Mouse (Mus musculus) neural tube, embryonic 14.5 days (tissue): ENCODE data around the gene Olfr721-ps1. TPM values are rescaled to one million over a fixed set of nuclear protein-coding genes. Genes with fewer than 3 reads are reported as not detected.
A peak's percentile ranks its signal among the peaks of the same experiment; 100 is the strongest.

Source experiments
- ATAC-seq: fragments of 200-750 bp; cut with Nextera tagmentation; 2 replicates; pipeline ENCODE4 v1.8.0; 2017; ENCODE audit warnings: low read depth, mild to moderate bottlenecking, moderate TSS enrichment, moderate library complexity
- H3K27ac ChIP-seq: fragments of 300-500 bp; sonication (generic); 2 replicates; pipeline ENCODE4 v1.5.1; 2014; ENCODE audit warnings: low read depth, mild to moderate bottlenecking, control low read depth, low read length, moderate library complexity, mixed read lengths
- H3K27me3 ChIP-seq: fragments of 300-500 bp; sonication (generic); 2 replicates; pipeline ENCODE4 v1.6.1; 2014; ENCODE audit warnings: low read length; ENCODE audit not compliant: control insufficient read depth, insufficient read depth
- H3K36me3 ChIP-seq: fragments of 300-500 bp; sonication (generic); 2 replicates; pipeline ENCODE4 v1.6.1; 2014; ENCODE audit warnings: low read length, mixed read lengths; ENCODE audit not compliant: control insufficient read depth, insufficient read depth
- H3K4me1 ChIP-seq: fragments of 300-500 bp; sonication (generic); 2 replicates; pipeline ENCODE4 v1.6.1; 2014; ENCODE audit warnings: low read length; ENCODE audit not compliant: control insufficient read depth, insufficient read depth
- H3K4me2 ChIP-seq: fragments of 300-500 bp; sonication (generic); 2 replicates; pipeline ENCODE4 v1.6.1; 2014; ENCODE audit warnings: mild to moderate bottlenecking, low read depth, low read length, control low read depth
- H3K4me3 ChIP-seq: fragments of 300-500 bp; sonication (generic); 2 replicates; pipeline ENCODE4 v1.5.1; 2014; ENCODE audit warnings: low read depth, low read length, control low read depth, mixed read lengths
- H3K9ac ChIP-seq: fragments of 300-500 bp; sonication (generic); replicated peaks from 2 replicates; pipeline ENCODE4 v1.6.1; 2014; ENCODE audit warnings: low read depth, mild to moderate bottlenecking, control low read depth, low read length, mixed read lengths
- H3K9me3 ChIP-seq: fragments of 300-500 bp; sonication (generic); 2 replicates; pipeline ENCODE4 v1.6.1; 2016; ENCODE audit warnings: low read length; ENCODE audit not compliant: control insufficient read depth
- WGBS: fragments of 180-500 bp; shearing (Covaris S2); extraction: QIAGEN DNeasy Blood & Tissue Kit; methylation state at CpG from one replicate; pipeline ENCODE4 v1.1.7; 2014; 5-methylcytosine and 5-hydroxymethylcytosine counted together
- polyA plus RNA-seq: library from polyadenylated mRNA; unstranded; fragments of >200 nt; fragmentation: Nextera tagmentation; extraction: Ambion mirVana; gene quantifications from 2 replicates; pipeline ENCODE4 v1.2.1, GENCODE M21; 2014

Gene Olfr721-ps1
- polyA plus RNA-seq, result not detected in 2 replicates

DNA sequence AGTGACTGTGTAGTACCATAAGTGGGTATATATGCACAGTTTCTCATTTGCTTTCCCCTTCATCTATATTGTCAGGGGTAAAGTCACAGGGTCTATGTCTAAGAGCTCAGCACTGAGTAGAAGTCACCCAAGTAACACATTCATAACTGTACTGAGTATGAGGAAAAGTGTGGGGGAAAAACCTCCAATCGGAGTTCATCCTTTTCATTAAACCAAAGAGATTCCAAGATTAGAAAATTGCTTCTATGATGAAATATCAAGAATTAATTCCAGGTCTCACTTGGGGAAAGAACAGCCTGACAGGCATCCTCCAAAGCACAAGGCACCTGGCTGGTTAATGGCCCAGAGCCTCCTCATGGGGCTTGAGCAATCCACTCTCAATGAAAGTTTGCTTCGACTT lies at the start of gene Olfr721-ps1:
Gene Olfr721-ps1, plus strand, starts transcription at position 301 of the 400 bp plus-strand sequence.
- no peaks in the 10 kb centered on the region for H3K36me3 ChIP-seq
- H3K4me3 ChIP-seq, result no peak within 1 kb of the TSS
- H3K9me3 ChIP-seq, result no peaks in the 10 kb centered on the region
- no peaks in the 10 kb centered on the region for H3K27me3 ChIP-seq
- no peak within 1 kb of the TSS for H3K4me2 ChIP-seq
- H3K9ac ChIP-seq, result no peak within 1 kb of the TSS
- no peaks in the 10 kb centered on the region for H3K4me1 ChIP-seq
- H3K27ac ChIP-seq, result no peak within 1 kb of the TSS
- 86% methylated on average over 2 of the region's 2 CpGs for WGBS
- no peak for ATAC-seq

DNA sequence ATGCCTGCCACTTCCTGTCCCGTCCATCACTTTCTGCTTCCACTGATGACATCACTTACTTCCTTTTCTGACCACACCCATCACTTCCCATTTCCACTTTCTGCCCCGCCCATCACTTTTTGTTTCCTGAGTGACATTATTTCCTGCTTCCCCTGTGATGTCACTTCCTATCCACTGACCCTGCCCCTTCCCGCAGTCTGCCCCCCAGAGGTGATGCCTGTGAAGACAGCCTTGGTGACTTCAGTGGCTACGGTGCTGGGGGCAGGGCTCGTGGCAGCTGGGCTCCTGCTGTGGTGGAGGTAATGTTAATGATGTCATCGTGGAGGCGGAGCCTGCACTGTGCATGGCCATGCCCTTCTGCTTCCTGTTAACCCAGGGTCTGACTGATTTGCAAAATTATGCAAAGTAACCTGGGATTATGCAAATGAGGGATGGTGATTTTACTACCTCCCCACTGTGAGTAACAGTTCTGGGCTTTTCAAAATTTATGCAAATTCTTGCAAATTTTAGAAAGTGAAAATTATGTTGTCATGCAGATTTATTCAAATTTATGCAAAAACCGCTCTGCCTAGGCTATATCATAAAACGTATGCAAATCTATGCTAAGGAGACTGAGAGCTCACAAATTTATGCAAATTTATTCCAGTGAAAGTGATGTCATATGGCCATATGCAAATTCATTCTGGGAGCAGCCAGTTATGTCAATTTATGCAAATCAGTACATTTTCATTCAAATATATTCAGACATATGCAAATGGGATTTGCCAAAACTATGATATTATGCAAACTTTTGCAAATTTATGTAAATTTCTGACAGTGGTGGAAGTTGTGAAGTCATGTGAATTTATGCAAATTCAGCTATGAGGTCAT lies 49.1 kb upstream of the Olfr721-ps1 start:
- H3K9ac ChIP-seq, result no peak overlapping the region
- H3K36me3 ChIP-seq, result no peaks in the 10 kb centered on the region
- no peaks in the 10 kb centered on the region for H3K27me3 ChIP-seq
- ATAC-seq, result peak; percentile 19
- H3K4me2 ChIP-seq, result no peak overlapping the region
- WGBS, result 81% methylated on average over 9 of the region's 9 CpGs
- peaks cover 12% of the 10 kb centered on the region for H3K9me3 ChIP-seq
- no peak overlapping the region for H3K27ac ChIP-seq
- no peak overlapping the region for H3K4me3 ChIP-seq
- H3K4me1 ChIP-seq, result no peaks in the 10 kb centered on the region

DNA sequence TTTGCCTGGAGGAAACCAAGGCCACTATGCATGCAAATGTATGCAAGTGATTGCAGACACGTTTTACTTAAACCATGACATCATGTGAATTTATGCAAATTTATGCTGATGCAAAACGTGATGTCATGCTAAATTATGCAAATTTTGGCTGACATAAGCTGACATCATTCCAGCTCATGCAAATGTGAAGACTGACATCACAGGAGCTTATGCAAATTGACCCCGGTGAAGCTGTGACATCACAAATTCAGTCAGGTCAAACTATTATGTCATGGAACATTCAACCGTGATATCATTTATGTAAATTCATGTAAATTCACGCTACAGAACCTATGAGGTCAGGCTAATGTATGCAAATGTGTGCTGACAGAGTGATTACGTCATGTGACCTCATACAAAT lies 48.5 kb upstream of the Olfr721-ps1 start:
- WGBS, result 68% methylated on average over 6 of the region's 6 CpGs
- Histone ChIP-seq H3K4me2 (no peak overlapping the region), H3K4me1 (no peaks in the 10 kb centered on the region), H3K36me3 (no peaks in the 10 kb centered on the region), H3K9me3 (peaks cover 12% of the 10 kb centered on the region), H3K4me3 (no peak overlapping the region), H3K27me3 (no peaks in the 10 kb centered on the region), H3K9ac (no peak overlapping the region), H3K27ac (no peak overlapping the region)
- ATAC-seq, result no peak

DNA sequence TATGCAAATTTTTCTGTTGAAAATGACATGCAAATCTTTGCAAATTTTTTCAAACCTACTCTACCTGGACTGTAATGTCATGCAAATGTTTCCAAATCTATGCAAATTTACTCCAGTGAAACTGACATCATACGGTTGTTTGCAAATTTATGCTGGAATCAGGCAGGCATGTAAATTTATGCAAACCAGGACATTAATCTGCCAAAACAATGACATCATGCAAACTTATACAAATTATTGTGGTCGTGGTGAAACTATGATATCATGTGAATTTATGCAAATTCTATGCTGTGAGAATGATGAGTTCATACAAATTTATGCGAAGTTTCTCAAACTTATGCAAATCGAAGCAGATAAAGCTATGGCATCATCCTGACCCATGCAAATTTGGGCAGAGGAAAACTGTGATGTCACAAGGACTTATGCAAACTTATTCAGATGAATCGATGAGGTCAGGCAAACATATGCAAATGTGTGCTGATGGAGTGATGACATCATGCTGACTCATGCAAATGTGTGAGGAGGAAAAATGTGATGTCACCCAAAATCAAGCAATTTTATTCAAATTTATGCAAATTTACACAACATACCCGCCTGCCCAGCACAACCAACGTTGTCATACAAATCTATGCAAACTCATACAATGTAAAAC lies 47.9 kb upstream of the Olfr721-ps1 start:
- Histone ChIP-seq H3K9ac (no peak overlapping the region), H3K27me3 (no peaks in the 10 kb centered on the region), H3K4me1 (no peaks in the 10 kb centered on the region), H3K36me3 (no peaks in the 10 kb centered on the region), H3K4me2 (no peak overlapping the region), H3K9me3 (peaks cover 12% of the 10 kb centered on the region), H3K4me3 (no peak overlapping the region), H3K27ac (no peak overlapping the region)
- no peak for ATAC-seq
- 79% methylated on average over 7 of the region's 7 CpGs for WGBS

DNA sequence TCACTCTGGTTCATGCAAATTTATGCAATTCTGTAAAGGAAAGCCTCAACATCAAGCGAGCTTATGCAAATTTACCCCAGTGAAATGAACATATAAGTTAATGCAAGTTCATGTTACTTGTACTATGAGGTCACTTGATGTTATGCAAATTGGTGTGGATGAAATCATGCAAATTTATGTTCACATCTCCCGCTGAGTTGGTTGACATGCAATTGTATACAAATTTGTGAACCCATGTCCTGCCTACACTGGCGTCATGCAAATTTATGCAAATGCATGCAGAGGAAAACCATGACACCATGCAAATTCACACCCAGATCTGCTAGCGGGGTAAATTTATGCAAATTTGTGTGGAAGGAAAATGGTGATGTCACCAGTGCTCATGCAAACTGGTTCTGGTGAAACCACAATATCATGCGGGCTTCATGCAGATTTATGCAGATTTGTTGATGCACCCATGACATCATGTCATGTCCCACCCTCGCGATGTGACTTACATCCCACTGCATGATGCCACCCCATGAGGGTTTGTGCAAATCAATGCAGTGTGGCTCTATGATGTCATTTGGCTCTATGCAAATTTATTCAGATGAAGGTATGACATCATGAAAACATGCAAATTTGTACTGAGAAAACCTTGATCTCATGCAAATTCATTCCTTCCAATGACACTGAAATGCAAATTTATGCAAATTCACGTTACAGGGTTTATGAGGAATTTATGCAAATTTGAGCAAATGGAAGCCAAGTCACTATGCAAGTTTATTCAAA lies 47.2 kb upstream of the Olfr721-ps1 start:
- 63% methylated on average over 8 of the region's 8 CpGs for WGBS
- H3K4me2 ChIP-seq, result no peak overlapping the region
- no peak overlapping the region for H3K9ac ChIP-seq

DNA sequence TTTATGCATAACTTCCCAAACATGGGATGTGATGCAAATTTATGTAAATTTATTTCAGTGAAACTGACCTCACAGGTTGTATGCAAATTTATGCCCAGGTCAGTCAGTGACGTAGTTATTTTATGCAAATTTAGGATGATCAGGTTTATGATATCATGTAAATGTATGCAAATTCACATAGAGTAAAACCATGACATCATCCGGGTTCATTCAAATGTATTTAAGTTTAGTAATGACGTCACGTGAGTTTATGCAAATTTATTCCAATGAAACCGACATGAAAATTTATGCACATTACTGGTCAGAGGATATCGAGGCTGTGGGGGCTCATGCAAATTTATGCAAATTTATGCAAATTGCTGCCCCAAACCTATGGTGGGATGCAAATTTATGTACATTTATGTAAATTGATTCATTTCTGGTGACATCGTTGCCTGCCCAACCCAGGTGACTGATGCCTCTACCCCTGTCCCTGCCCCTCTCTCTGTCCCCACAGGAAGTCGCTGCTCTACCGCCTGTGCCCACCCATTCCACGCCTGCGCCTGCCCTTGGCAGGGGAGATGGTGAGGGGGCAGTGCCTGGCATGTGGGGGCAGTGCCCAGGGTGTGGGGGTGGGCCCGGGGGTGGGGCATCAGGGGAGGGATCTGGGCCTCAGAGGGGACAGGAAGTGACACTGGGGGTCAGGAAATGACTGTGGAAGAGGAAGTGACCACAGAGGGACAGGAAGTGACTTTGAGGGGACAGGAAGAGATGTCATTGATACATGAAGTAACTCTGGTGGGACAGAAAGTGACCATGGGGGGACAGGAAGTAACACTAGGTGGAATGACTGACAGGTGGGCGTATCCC lies 46.4 kb upstream of the Olfr721-ps1 start:
- 49% methylated on average over 13 of the region's 13 CpGs for WGBS
- Histone ChIP-seq H3K9me3 (peaks cover 9% of the 10 kb centered on the region), H3K36me3 (no peaks in the 10 kb centered on the region), H3K4me2 (no peak overlapping the region), H3K4me1 (no peaks in the 10 kb centered on the region), H3K4me3 (no peak overlapping the region), H3K27me3 (no peaks in the 10 kb centered on the region), H3K9ac (no peak overlapping the region), H3K27ac (no peak overlapping the region)
- peak; percentile 48 for ATAC-seq

More for the DNA sequence above, 47.2 kb upstream of the Olfr721-ps1 start:
- H3K27ac ChIP-seq, result no peak overlapping the region
- H3K36me3 ChIP-seq, result no peaks in the 10 kb centered on the region
- peak; percentile 22; the same call in 1 of the 2 replicates for ATAC-seq
- H3K9me3 ChIP-seq, result peaks cover 12% of the 10 kb centered on the region
- H3K27me3 ChIP-seq, result no peaks in the 10 kb centered on the region
- H3K4me3 ChIP-seq, result no peak overlapping the region
- H3K4me1 ChIP-seq, result no peaks in the 10 kb centered on the region

DNA sequence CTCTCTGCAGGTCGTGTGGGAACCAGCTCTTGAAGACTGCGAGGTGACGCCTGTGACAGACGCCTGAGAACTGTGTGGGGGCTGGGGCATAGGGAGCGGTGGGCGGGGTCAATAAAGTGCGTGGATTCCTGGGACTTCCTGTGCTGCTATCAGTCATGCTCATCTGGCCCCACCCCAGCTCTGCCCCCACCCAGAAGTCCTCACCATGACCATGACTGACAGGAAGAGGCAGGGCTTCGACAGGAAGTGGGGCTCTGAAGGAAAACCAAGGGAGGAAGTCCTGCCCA lies 45.8 kb upstream of the Olfr721-ps1 start:
- H3K4me2 ChIP-seq, result no peak overlapping the region
- no peak overlapping the region for H3K4me3 ChIP-seq
- no peak overlapping the region for H3K27ac ChIP-seq
- peak; percentile 18; the same call in 1 of the 2 replicates for ATAC-seq
- H3K27me3 ChIP-seq, result no peaks in the 10 kb centered on the region
- H3K36me3 ChIP-seq, result no peaks in the 10 kb centered on the region
- no peaks in the 10 kb centered on the region for H3K4me1 ChIP-seq
- 94% methylated on average over 8 of the region's 8 CpGs for WGBS
- peaks cover 6% of the 10 kb centered on the region for H3K9me3 ChIP-seq
- H3K9ac ChIP-seq, result no peak overlapping the region

DNA sequence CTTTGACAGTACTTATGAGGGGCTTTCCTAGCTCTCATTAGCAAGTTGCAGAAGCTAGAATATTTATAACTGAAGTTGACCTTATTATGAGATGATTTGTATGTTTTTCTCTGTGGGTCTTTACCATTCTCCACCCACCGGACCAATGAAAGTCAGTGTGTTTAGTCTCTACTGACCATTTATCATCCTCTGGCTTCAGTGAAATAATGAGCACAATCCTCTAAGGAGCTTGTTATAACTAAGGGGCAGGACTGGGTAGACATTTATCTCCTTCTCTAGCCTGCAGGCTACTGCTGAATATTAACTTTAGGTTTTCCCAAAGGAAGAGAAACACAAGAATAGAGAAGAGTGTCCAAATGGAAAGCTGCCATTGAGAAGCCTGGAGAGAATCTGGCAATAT lies 5.6 kb upstream of the Olfr721-ps1 start:
- H3K27ac ChIP-seq, result no peak overlapping the region
- no peaks in the 10 kb centered on the region for H3K36me3 ChIP-seq
- no peak overlapping the region for H3K4me2 ChIP-seq
- ATAC-seq, result peak; percentile 60; the same call in 1 of the 2 replicates
- H3K27me3 ChIP-seq, result no peaks in the 10 kb centered on the region
- no peak overlapping the region for H3K9ac ChIP-seq
- no peaks in the 10 kb centered on the region for H3K9me3 ChIP-seq
- 53% methylated on average over 1 of the region's 1 CpGs for WGBS
- no peak overlapping the region for H3K4me3 ChIP-seq
- no peaks in the 10 kb centered on the region for H3K4me1 ChIP-seq
